Mouse (Mus musculus) hindbrain, embryonic 16.5 days (tissue): ENCODE data around the gene Trak1. TPM values are rescaled to one million over a fixed set of nuclear protein-coding genes. Genes with fewer than 3 reads are reported as not detected.

ENCODE experiments used
- ATAC-seq: fragments of 200-750 bp; cut with Nextera tagmentation; 2 replicates; pipeline ENCODE4 v1.8.0; 2017; ENCODE audit warnings: moderate TSS enrichment, moderate library complexity
- H3K27ac ChIP-seq: fragments of 300-500 bp; sonication (generic); 2 replicates; pipeline ENCODE4 v1.5.1; 2014; ENCODE audit warnings: low read depth, mild to moderate bottlenecking, control low read depth, low read length, moderate library complexity
- H3K27me3 ChIP-seq: fragments of 300-500 bp; sonication (generic); replicated peaks from 2 replicates; pipeline ENCODE4 v1.6.1; 2014; ENCODE audit warnings: low read length; ENCODE audit not compliant: control insufficient read depth, insufficient read depth
- H3K36me3 ChIP-seq: fragments of 300-500 bp; sonication (generic); 2 replicates; pipeline ENCODE4 v1.6.1; 2014; ENCODE audit warnings: mild to moderate bottlenecking, low read length, moderate library complexity, mixed read lengths; ENCODE audit not compliant: control insufficient read depth, insufficient read depth
- H3K4me1 ChIP-seq: fragments of 300-500 bp; sonication (generic); 2 replicates; pipeline ENCODE4 v1.6.1; 2014; ENCODE audit warnings: low read depth, low read length; ENCODE audit not compliant: control insufficient read depth, insufficient read depth
- H3K4me2 ChIP-seq: fragments of 300-500 bp; sonication (generic); 2 replicates; pipeline ENCODE4 v1.6.1; 2014; ENCODE audit warnings: mild to moderate bottlenecking, low read length, control low read depth, moderate library complexity
- H3K4me3 ChIP-seq: fragments of 300-500 bp; sonication (generic); 2 replicates; pipeline ENCODE4 v1.5.1; 2014; ENCODE audit warnings: mild to moderate bottlenecking, low read length, control low read depth, moderate library complexity
- H3K9ac ChIP-seq: fragments of 300-500 bp; sonication (generic); 2 replicates; pipeline ENCODE4 v1.6.1; 2014; ENCODE audit warnings: low read depth, mild to moderate bottlenecking, control low read depth, low read length, moderate library complexity
- H3K9me3 ChIP-seq: fragments of 300-500 bp; sonication (generic); 2 replicates; pipeline ENCODE4 v1.6.1; 2014; ENCODE audit warnings: mild to moderate bottlenecking, low read length, moderate library complexity; ENCODE audit not compliant: control insufficient read depth
- WGBS: fragments of 180-500 bp; shearing (Covaris S2); extraction: QIAGEN DNeasy Blood & Tissue Kit; methylation state at CpG from one replicate; pipeline ENCODE4 v1.1.7; 2014; 5-methylcytosine and 5-hydroxymethylcytosine counted together
- polyA plus RNA-seq: library from polyadenylated mRNA; unstranded; fragments of >200 nt; fragmentation: Nextera tagmentation; extraction: Ambion mirVana; gene quantifications from 2 replicates; pipeline ENCODE4 v1.2.1, GENCODE M21; 2015

Trak1 gene
- polyA plus RNA-seq, 1 experiment from 2014 or later, result 57.8 TPM

DNA sequence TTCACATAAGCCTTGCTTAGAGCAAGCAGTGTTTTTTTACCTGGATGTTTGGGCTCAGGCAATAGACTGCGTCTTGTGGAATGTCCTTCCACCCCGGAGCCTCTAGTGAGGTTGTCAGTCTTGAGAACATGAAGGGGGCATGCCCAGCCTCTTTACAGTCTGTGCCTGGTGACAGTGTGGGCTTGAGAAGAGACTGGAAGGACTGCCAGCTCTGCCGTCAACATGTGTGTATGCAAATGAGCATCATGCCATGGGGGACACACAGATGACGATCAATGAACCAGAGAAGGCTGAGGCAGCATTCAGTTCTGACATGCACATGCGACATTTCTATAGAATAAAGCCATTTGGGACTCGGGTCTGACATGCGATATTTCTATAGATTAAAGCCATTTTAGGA is 132.3 kb downstream of the Trak1 start:
- Histone ChIP-seq H3K27me3 (no peaks in the 10 kb centered on the region), H3K9ac (no peak overlapping the region), H3K4me3 (no peak overlapping the region), H3K27ac (no peak overlapping the region), H3K4me2 (no peak overlapping the region), H3K9me3 (no peaks in the 10 kb centered on the region), H3K4me1 (peaks cover 12% of the 10 kb centered on the region), H3K36me3 (no peaks in the 10 kb centered on the region)
- WGBS, result 57% methylated on average over 7 of the region's 7 CpGs
- 0 out of 2 replicates have a peak, but pooled peaks have one; percentile 31 for ATAC-seq

DNA sequence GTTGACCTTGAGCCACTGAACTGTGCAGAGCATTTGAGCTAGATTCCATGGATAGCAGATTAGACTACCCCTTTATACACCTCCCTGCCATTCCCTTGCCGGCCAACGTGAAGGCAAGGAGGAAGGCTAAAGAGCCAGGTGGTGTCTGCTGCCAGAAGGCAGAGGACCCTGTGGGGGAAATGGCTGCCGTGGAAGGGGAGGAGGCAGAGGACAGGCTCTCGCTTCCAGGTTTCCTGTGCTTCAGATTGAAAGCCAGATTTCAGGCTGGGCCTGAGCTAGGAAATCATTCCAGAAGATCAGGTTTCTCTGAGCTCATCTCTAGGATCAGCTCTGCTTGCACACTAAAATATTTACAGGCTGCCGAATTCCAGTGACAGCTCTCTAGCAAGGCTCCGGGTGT is 133.1 kb downstream of the Trak1 start:
- Histone ChIP-seq H3K36me3 (no peaks in the 10 kb centered on the region), H3K9me3 (no peaks in the 10 kb centered on the region), H3K27ac (no peak overlapping the region), H3K4me3 (no peak overlapping the region), H3K4me1 (peaks cover 12% of the 10 kb centered on the region), H3K9ac (no peak overlapping the region), H3K4me2 (no peak overlapping the region), H3K27me3 (no peaks in the 10 kb centered on the region)
- ATAC-seq, result no peak
- whole genome bisulfite sequencing, result 68% methylated on average over 6 of the region's 6 CpGs

DNA sequence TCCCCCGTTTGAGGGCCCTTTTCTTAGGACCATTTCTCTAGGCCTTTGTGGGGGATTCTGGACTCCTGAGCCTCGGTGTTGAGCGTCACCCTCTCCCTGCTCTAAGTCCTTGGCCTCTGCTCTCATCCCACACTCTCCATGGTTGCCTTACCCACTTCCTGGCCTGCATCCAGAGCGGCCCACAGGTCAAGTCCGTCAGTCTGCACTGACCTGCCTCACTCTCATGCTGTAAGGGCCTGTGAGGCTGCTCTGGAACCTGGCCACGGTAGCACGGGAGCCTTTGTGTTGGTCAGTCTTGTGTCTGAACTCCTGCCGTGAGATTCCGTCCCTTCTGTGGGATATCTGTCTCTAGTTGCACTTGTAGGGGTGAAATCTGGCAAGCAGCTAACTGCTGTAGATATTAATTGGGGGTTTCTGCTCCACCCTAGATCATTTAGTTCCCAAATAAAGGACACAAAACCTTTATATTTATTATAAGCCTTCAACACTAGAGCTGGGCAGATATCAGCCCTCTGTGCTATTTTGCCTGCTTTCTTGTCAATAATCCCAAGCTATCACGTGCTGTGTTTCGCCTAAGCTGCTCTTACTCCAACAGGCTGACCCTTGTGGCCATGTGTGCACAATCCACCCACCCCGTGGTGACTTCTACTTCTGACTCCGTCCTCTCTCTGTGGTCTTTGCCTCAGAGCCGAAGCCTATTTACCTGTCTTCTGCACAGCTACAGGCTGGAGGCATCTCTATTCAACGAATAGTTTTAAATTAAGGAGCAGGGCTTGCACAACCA is 136.6 kb downstream of the Trak1 start:
- H3K9ac ChIP-seq, result no peak overlapping the region
- no peaks in the 10 kb centered on the region for H3K27me3 ChIP-seq
- H3K4me2 ChIP-seq, result no peak overlapping the region
- whole genome bisulfite sequencing, result 76% methylated on average over 15 of the region's 15 CpGs
- no peaks in the 10 kb centered on the region for H3K36me3 ChIP-seq
- peaks cover 14% of the 10 kb centered on the region for H3K4me1 ChIP-seq
- no peak overlapping the region for H3K27ac ChIP-seq
- no peak overlapping the region for H3K4me3 ChIP-seq
- no peaks in the 10 kb centered on the region for H3K9me3 ChIP-seq
- no peak for ATAC-seq

DNA sequence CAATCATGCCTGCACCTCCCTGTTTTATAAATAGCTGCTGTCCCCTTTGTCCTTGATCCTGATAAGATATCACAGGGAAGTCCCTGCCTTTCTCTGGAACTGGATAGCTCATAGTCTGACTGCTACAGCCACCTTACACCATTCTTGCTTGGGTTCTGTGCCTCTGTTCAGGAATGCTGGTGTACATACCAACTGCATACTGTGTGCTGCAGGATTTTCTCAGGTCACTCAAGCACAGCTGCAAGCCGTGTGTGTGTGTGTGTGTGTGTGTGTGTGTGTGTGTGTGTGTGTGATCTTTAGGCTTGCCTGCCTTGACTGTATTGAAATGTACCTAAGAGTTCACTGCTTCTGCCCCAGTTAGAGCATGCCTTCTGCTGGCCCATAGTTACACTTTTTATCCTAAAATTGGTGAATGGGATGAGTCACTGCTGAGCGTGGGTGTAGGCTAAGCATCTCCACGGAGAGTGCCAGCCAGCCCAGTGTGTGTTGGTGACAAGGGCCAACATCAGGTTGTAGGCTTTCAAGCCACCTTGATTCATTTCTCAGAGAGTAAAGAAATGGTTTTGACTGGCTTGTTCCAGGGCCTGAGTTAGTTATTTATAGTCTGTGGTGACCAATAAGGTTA is 138.1 kb downstream of the Trak1 start:
- H3K4me2 ChIP-seq, result no peak overlapping the region
- no peak overlapping the region for H3K27ac ChIP-seq
- no peaks in the 10 kb centered on the region for H3K27me3 ChIP-seq
- H3K4me3 ChIP-seq, result no peak overlapping the region
- no peaks in the 10 kb centered on the region for H3K36me3 ChIP-seq
- no peaks in the 10 kb centered on the region for H3K9me3 ChIP-seq
- 80% methylated on average over 3 of the region's 3 CpGs for WGBS
- H3K9ac ChIP-seq, result no peak overlapping the region
- H3K4me1 ChIP-seq, result peaks cover 3% of the 10 kb centered on the region
- no peak for ATAC-seq

DNA sequence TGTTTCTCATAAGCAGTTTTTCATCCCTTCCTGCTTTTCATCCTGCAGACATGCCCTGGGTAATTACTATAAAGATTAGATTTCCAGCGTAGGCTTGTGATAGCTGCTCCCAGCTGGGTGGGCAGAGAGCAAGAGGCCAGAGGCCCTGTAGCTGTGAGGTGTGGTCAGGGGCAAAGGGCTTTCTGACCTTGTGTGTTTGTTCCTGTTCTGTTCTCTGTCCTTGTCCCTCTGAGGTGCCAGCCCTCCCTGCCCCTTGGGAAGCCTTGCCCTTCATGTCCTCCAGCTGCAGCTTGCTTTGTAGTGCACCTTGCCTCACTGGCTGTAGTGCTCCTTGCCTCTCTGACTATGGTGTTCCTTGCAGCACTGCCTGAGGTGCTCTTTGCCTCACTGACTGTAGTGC is 139.2 kb downstream of the Trak1 start:
- Histone ChIP-seq H3K4me1 (0 out of 2 replicates have a peak, but pooled peaks cover 2% of the 10 kb centered on the region), H3K9me3 (no peaks in the 10 kb centered on the region), H3K9ac (no peak overlapping the region), H3K4me2 (no peak overlapping the region), H3K4me3 (no peak overlapping the region), H3K36me3 (no peaks in the 10 kb centered on the region), H3K27ac (no peak overlapping the region; the same call in 1 of the 2 replicates), H3K27me3 (no peaks in the 10 kb centered on the region)
- ATAC-seq, result no peak
- 56% methylated on average over 1 of the region's 1 CpGs for WGBS

- no peaks in the 10 kb centered on the region for H3K9me3 ChIP-seq
- H3K27ac ChIP-seq, result no peak overlapping the region
- 89% methylated on average over 1 of the region's 1 CpGs for WGBS
- no peak overlapping the region for H3K4me3 ChIP-seq
- no peak overlapping the region for H3K4me2 ChIP-seq
- no peak for ATAC-seq
- no peaks in the 10 kb centered on the region for H3K27me3 ChIP-seq
- H3K36me3 ChIP-seq, result peaks cover 15% of the 10 kb centered on the region
- H3K4me1 ChIP-seq, result no peaks in the 10 kb centered on the region
- no peak overlapping the region for H3K9ac ChIP-seq
Measured at GRCm38 (mm10) chr9:121442145-121442544, 144.8 kb downstream of the Trak1 start.

- Histone ChIP-seq H3K9me3 (no peaks in the 10 kb centered on the region), H3K4me3 (no peak overlapping the region), H3K4me1 (no peaks in the 10 kb centered on the region), H3K4me2 (no peak overlapping the region), H3K36me3 (peaks cover 28% of the 10 kb centered on the region), H3K27ac (no peak overlapping the region; the same call in 1 of the 2 replicates), H3K27me3 (no peaks in the 10 kb centered on the region), H3K9ac (no peak overlapping the region)
- WGBS, result 66% methylated on average over 31 of the region's 31 CpGs
- peak; percentile 32; the same call in 1 of the 2 replicates for ATAC-seq
Measured at GRCm38 (mm10) chr9:121443696-121444366, 146.5 kb downstream of the Trak1 start.

- Histone ChIP-seq H3K4me2 (no peak overlapping the region), H3K36me3 (peaks cover 32% of the 10 kb centered on the region), H3K27me3 (no peaks in the 10 kb centered on the region), H3K27ac (no peak overlapping the region), H3K4me3 (no peak overlapping the region), H3K9ac (no peak overlapping the region), H3K9me3 (no peaks in the 10 kb centered on the region), H3K4me1 (no peaks in the 10 kb centered on the region)
- no peak for ATAC-seq
- WGBS, result 52% methylated on average over 3 of the region's 3 CpGs
Measured at GRCm38 (mm10) chr9:121444367-121444707, 147.0 kb downstream of the Trak1 start.

DNA sequence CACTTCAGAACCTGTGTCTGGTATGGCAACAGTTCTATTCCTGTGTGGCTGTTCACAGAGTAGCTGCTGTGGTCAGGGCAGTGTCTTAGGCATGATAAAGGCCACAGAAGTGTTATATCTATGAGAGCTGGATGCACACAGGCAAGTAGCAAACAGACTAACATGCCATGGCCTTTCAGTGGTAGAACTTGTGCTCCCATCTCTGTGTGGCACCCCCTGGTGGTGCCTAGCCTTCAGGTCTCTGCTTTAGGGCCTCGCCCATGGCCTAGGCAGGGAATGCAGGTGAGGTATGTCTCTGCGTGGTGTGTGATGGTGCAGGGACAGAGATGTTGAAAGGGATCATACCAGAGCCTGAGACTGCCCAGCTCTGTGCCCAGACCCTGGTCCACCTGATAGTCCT is 148.1 kb downstream of the Trak1 start:
- 93% methylated on average over 2 of the region's 2 CpGs for WGBS
- no peak overlapping the region for H3K27ac ChIP-seq
- H3K9me3 ChIP-seq, result no peaks in the 10 kb centered on the region
- H3K27me3 ChIP-seq, result no peaks in the 10 kb centered on the region
- H3K9ac ChIP-seq, result no peak overlapping the region
- no peaks in the 10 kb centered on the region for H3K4me1 ChIP-seq
- H3K4me2 ChIP-seq, result no peak overlapping the region
- no peak for ATAC-seq
- H3K4me3 ChIP-seq, result no peak overlapping the region
- H3K36me3 ChIP-seq, result peaks cover 37% of the 10 kb centered on the region
